Mouse (Mus musculus): ENCODE data around the gene Rad23b. TPM values are rescaled to one million over a fixed set of nuclear protein-coding genes. Genes with fewer than 3 reads are reported as not detected.
"Not testable (repeated sequence)": the region's sequence is repeated elsewhere in the genome, so short reads cannot be mapped to it uniquely, and the experiment has no call there.

The Rad23b gene
- polyA plus RNA-seq (2015; fragmentation: Nextera tagmentation; extraction: Ambion mirVana), result 59.8 and 61.4 TPM in 2 replicates

- H3K9ac ChIP-seq, result peak within 1 kb of the TSS; percentile 98
- H3K4me2 ChIP-seq, result peak within 1 kb of the TSS; percentile 88
- peak; percentile 97 for ATAC-seq (ENCODE audit: extremely low read depth, insufficient number of reproducible peaks, low FRiP score, low TSS enrichment)
- peak within 1 kb of the TSS; percentile 94 for H3K27ac ChIP-seq (replicated peaks)
- H3K9me3 ChIP-seq, result no peaks in the 10 kb centered on the region
- WGBS, result under 1% methylated on average over 76 of the region's 77 CpGs
- peak within 1 kb of the TSS; percentile 100 for H3K4me3 ChIP-seq
- peaks cover 43% of the 10 kb centered on the region for H3K4me1 ChIP-seq
- H3K27me3 ChIP-seq (replicated peaks), result no peaks in the 10 kb centered on the region
- H3K36me3 ChIP-seq, result no peaks in the 10 kb centered on the region
Measured at GRCm38 (mm10) chr4:55349452-55350218, at the start of gene Rad23b. TSS of gene Rad23b (plus strand) at chr4:55350043.

- Histone ChIP-seq H3K4me3 (no peak overlapping the region), H3K4me2 (no peak overlapping the region), H3K9ac (no peak overlapping the region), H3K36me3 (no peaks in the 10 kb centered on the region), H3K27ac (replicated peaks) (no peak overlapping the region), H3K4me1 (no peaks in the 10 kb centered on the region), H3K27me3 (replicated peaks) (no peaks in the 10 kb centered on the region), H3K9me3 (peaks cover 13% of the 10 kb centered on the region)
- ATAC-seq (ENCODE audit: extremely low read depth, insufficient number of reproducible peaks, low FRiP score, low TSS enrichment), result no peak
- 71% methylated on average over 5 of the region's 5 CpGs for WGBS
Measured at GRCm38 (mm10) chr4:55304121-55304520, 45.7 kb upstream of the Rad23b start.

- Histone ChIP-seq H3K36me3 (no peaks in the 10 kb centered on the region), H3K4me3 (no peak overlapping the region), H3K9ac (no peak overlapping the region), H3K27me3 (replicated peaks) (no peaks in the 10 kb centered on the region), H3K9me3 (peaks cover 13% of the 10 kb centered on the region), H3K27ac (replicated peaks) (no peak overlapping the region), H3K4me2 (no peak overlapping the region), H3K4me1 (no peaks in the 10 kb centered on the region)
- ATAC-seq (ENCODE audit: extremely low read depth, insufficient number of reproducible peaks, low FRiP score, low TSS enrichment), result no peak
- WGBS, result 65% methylated on average over 4 of the region's 4 CpGs
Measured at GRCm38 (mm10) chr4:55306636-55307035, 43.2 kb upstream of the Rad23b start.

GRCm38 (mm10) chr4:55316726-55317125, 33.1 kb upstream of the Rad23b start:
- H3K9me3 ChIP-seq, result no peaks in the 10 kb centered on the region
- no peak overlapping the region for H3K4me3 ChIP-seq
- H3K9ac ChIP-seq, result no peak overlapping the region
- no peaks in the 10 kb centered on the region for H3K4me1 ChIP-seq
- ATAC-seq (ENCODE audit: extremely low read depth, insufficient number of reproducible peaks, low FRiP score, low TSS enrichment), result no peak
- 45% methylated on average over 4 of the region's 4 CpGs for WGBS
- no peaks in the 10 kb centered on the region for H3K36me3 ChIP-seq
- no peak overlapping the region for H3K4me2 ChIP-seq
- no peak overlapping the region for H3K27ac ChIP-seq (replicated peaks)
- no peaks in the 10 kb centered on the region for H3K27me3 ChIP-seq (replicated peaks)

- H3K36me3 ChIP-seq; H3K9ac ChIP-seq; H3K27ac ChIP-seq (replicated peaks); H3K4me3 ChIP-seq; H3K9me3 ChIP-seq; H3K27me3 ChIP-seq (replicated peaks); ATAC-seq (ENCODE audit: extremely low read depth, insufficient number of reproducible peaks, low FRiP score, low TSS enrichment); H3K4me2 ChIP-seq; H3K4me1 ChIP-seq: not testable (repeated sequence)
- WGBS, result 92% methylated on average over 9 of the region's 9 CpGs
Measured at GRCm38 (mm10) chr4:55318350-55318749, 31.5 kb upstream of the Rad23b start.

- Histone ChIP-seq H3K4me1 (peaks cover 5% of the 10 kb centered on the region), H3K4me2 (no peak overlapping the region), H3K9ac (no peak overlapping the region), H3K9me3 (no peaks in the 10 kb centered on the region), H3K27ac (replicated peaks) (no peak overlapping the region), H3K4me3 (no peak overlapping the region), H3K27me3 (replicated peaks) (no peaks in the 10 kb centered on the region), H3K36me3 (no peaks in the 10 kb centered on the region)
- 62% methylated on average over 4 of the region's 4 CpGs for WGBS
- no peak for ATAC-seq (ENCODE audit: extremely low read depth, insufficient number of reproducible peaks, low FRiP score, low TSS enrichment)
Measured at GRCm38 (mm10) chr4:55325786-55326518, 23.9 kb upstream of the Rad23b start.

GRCm38 (mm10) chr4:55327508-55327907, 22.3 kb upstream of the Rad23b start:
- WGBS, result 64% methylated on average over 4 of the region's 4 CpGs
- Histone ChIP-seq H3K9ac (no peak overlapping the region), H3K4me3 (no peak overlapping the region), H3K27ac (replicated peaks) (no peak overlapping the region), H3K4me1 (peaks cover 11% of the 10 kb centered on the region), H3K36me3 (no peaks in the 10 kb centered on the region), H3K9me3 (no peaks in the 10 kb centered on the region), H3K4me2 (no peak overlapping the region), H3K27me3 (replicated peaks) (no peaks in the 10 kb centered on the region)
- ATAC-seq (ENCODE audit: extremely low read depth, insufficient number of reproducible peaks, low FRiP score, low TSS enrichment), result no peak

GRCm38 (mm10) chr4:55328471-55328870, 21.4 kb upstream of the Rad23b start:
- Histone ChIP-seq H3K9me3 (no peaks in the 10 kb centered on the region), H3K4me2 (no peak overlapping the region), H3K9ac (no peak overlapping the region), H3K4me1 (peaks cover 11% of the 10 kb centered on the region), H3K27ac (replicated peaks) (no peak overlapping the region), H3K27me3 (replicated peaks) (no peaks in the 10 kb centered on the region), H3K36me3 (no peaks in the 10 kb centered on the region), H3K4me3 (no peak overlapping the region)
- ATAC-seq (ENCODE audit: extremely low read depth, insufficient number of reproducible peaks, low FRiP score, low TSS enrichment), result no peak
- 89% methylated on average over 11 of the region's 11 CpGs for WGBS

GRCm38 (mm10) chr4:55328928-55329327, 20.9 kb upstream of the Rad23b start:
- H3K9ac ChIP-seq; H3K9me3 ChIP-seq; H3K27me3 ChIP-seq (replicated peaks); ATAC-seq (ENCODE audit: extremely low read depth, insufficient number of reproducible peaks, low FRiP score, low TSS enrichment); H3K4me3 ChIP-seq; H3K4me2 ChIP-seq; H3K27ac ChIP-seq (replicated peaks); H3K36me3 ChIP-seq: not testable (repeated sequence)
- 86% methylated on average over 7 of the region's 7 CpGs for WGBS
- peaks cover 11% of the 10 kb centered on the region for H3K4me1 ChIP-seq

GRCm38 (mm10) chr4:55329621-55330346, 20.1 kb upstream of the Rad23b start:
- no peaks in the 10 kb centered on the region for H3K27me3 ChIP-seq (replicated peaks)
- peaks cover 11% of the 10 kb centered on the region for H3K4me1 ChIP-seq
- no peak overlapping the region for H3K27ac ChIP-seq (replicated peaks)
- no peak overlapping the region for H3K4me2 ChIP-seq
- H3K9ac ChIP-seq, result no peak overlapping the region
- ATAC-seq (ENCODE audit: extremely low read depth, insufficient number of reproducible peaks, low FRiP score, low TSS enrichment), result no peak
- H3K4me3 ChIP-seq, result no peak overlapping the region
- H3K36me3 ChIP-seq, result no peaks in the 10 kb centered on the region
- no peaks in the 10 kb centered on the region for H3K9me3 ChIP-seq
- WGBS, result 60% methylated on average over 8 of the region's 8 CpGs

GRCm38 (mm10) chr4:55335030-55335770, 14.6 kb upstream of the Rad23b start:
- Histone ChIP-seq H3K27ac (replicated peaks) (no peak overlapping the region), H3K9ac (no peak overlapping the region), H3K4me2 (no peak overlapping the region), H3K27me3 (replicated peaks) (no peaks in the 10 kb centered on the region), H3K36me3 (no peaks in the 10 kb centered on the region), H3K4me3 (no peak overlapping the region), H3K9me3 (no peaks in the 10 kb centered on the region), H3K4me1 (peaks cover 14% of the 10 kb centered on the region; the same call in 1 of the 2 replicates)
- WGBS, result 74% methylated on average over 5 of the region's 5 CpGs
- ATAC-seq (ENCODE audit: extremely low read depth, insufficient number of reproducible peaks, low FRiP score, low TSS enrichment), result no peak

Measured in heart, embryonic 13.5 days (tissue).